Mouse (Mus musculus): ENCODE data around the gene Gm20388.

Gm20388 gene

DNA sequence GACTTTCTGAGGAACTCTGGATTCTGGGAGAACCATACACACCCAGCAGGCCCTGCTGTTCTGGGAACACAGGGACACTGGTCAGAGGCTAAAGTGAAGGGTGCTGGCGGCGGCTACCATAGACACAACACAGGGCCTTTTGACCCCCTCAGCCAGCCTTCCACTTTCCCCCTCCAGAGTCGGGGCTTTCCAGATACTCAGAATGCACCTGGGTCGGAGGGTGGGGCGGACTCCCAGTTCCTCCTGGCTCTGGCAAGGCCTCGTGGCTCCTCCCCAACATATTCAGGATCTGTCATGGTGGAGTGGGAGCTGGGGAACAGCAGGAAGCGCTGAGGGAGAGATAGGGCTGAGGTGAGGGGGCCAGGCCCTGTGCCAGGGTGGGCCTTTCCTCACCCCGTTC lies 2781.5 kb downstream of the Gm20388 start:
- in situ Hi-C loops (cut with MboI) = no loop called here

GRCm38 (mm10) chr8:122695438-122696042 lies 2784.9 kb downstream of the Gm20388 start:
- in situ Hi-C loops (cut with MboI) = no loop called here

GRCm38 (mm10) chr8:122697181-122697581 lies 2786.5 kb downstream of the Gm20388 start:
- in situ Hi-C loops (cut with MboI) = no loop called here

DNA sequence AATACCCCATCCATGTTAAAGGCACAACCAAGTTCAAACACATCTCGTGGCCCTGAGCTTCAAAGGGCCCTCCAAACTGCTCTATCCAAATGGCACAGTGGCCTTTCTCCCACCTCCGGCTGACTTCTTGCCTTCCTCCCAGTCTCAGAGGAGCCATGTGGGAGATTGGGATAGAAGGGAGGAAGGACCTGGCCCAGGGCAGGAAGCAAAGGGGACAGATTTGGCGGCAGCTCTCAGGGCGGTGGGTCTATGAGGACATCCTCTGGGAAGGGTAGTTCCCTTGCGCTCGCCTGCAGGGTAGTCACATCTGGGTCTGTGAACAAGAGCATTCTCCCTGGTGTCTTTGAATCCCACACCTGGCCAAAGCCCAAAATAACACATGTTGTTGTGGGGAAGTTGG lies 2786.9 kb downstream of the Gm20388 start:
- in situ Hi-C loops (cut with MboI) = no loop called here

GRCm38 (mm10) chr8:122698254-122698768 lies 2787.7 kb downstream of the Gm20388 start:
- in situ Hi-C loops (cut with MboI) = no loop called here

DNA sequence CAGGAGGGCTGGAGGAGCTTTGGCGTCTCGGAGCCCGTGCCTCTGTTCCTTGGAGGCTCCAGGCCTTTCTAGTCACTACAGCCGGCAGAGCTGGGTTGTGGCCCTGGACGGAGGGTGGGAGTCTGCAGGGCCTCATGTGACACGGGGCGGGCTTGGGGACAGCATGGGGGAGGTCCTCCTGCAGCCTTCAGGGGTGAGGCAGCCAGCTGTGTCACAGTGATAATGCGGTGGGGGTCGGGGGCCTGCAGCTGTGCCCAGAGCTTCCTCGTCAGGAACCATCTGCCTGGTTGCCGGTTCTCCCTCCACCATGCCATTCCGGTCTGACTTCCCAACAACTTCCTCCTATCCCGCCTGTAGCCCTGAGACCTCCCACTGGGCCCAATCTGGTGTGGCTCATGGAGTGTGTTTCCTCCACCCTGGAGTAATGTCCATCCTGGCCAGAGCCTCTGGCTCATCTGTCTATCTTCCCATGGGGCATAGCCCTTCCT lies 2788.4 kb downstream of the Gm20388 start, which contains the start of gene Cbfa2t3:
Gene Cbfa2t3, minus strand, starts transcription at position 105 of the 488 bp plus-strand sequence.
- in situ Hi-C loops (cut with MboI) = no loop called here

DNA sequence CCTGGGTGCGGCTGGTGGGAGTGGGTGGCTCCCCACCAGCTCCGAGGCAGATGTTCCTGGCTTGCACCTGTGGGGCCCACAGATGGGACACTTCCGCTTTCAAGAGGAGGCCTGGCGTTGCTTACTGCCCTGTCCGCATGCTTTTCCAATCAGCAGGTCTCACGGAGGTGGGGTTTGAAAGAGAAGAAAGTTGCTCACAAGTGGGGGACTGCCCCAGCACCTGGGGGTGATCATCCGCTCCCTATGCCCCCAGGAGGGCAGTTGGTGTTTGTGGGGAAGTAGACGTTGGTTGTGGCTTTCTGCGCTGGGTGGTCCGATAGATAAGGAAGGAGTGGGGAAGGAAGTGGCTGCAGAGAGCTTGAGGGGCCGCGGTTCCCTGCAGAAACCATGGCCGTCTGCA lies 2790.0 kb downstream of the Gm20388 start:
- in situ Hi-C loops (cut with MboI) = no loop called here

- in situ Hi-C loops (cut with MboI) = no loop called here
These were observed 2791.0 kb downstream of the Gm20388 start for GRCm38 (mm10) chr8:122701441-122702185.

GRCm38 (mm10) chr8:122702301-122702941 lies 2791.8 kb downstream of the Gm20388 start:
- in situ Hi-C loops (cut with MboI) = no loop called here

DNA sequence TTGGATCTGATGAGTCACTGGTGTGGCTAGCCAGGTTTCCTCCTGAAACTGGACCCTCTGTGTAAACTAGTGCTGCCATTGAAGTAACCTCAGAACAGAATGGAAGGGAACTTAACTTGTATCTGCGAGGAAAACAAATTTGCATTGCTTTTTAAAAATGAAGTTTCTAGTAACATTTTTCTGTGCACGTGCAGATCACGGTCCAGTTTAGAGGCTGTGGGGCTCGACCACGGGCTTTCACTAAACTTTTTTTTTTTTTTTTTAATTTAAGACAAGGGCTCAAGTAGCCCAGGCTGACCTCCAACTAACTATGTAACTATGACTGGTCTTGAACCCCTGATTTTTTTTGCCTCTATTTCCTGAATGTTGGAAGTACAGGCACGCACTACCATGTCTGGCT lies 2792.3 kb downstream of the Gm20388 start:
- in situ Hi-C loops (cut with MboI) = no loop called here

- in situ Hi-C loops (cut with MboI) = no loop called here
These were observed 2794.0 kb downstream of the Gm20388 start for GRCm38 (mm10) chr8:122704612-122705011.

DNA sequence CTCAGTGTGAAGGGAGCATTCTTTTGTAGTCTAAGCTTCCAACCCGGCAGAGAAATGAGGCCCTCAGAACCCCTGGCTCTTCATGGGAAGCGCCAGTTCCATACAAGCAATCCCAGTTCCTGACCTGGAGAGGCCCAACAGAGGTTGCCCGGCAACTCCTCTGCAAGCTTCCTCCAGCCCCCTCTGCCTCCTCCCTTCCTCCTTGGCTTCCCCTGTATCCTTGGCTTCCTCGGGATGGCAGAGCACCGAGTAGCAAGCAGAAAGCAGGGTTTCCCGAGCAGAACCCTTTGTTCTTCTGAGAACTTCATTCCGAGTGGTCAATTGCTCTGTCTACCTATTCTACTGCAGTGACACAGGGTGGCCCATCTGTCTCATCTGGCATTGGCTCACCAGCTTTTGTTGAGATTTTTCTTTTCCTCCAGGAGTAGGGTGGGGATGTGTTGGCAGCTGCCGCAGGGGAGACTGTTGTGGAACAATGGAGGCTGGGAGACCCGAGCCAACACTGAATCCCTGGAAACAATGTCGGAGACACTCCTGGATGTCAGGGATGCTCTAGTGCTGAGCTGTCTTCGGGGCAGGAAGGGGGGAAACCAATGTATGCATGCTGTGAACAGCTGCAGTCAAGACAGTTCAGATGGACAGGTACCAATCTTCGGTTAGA lies 2795.4 kb downstream of the Gm20388 start:
- in situ Hi-C loops (cut with MboI) = no loop called here

DNA sequence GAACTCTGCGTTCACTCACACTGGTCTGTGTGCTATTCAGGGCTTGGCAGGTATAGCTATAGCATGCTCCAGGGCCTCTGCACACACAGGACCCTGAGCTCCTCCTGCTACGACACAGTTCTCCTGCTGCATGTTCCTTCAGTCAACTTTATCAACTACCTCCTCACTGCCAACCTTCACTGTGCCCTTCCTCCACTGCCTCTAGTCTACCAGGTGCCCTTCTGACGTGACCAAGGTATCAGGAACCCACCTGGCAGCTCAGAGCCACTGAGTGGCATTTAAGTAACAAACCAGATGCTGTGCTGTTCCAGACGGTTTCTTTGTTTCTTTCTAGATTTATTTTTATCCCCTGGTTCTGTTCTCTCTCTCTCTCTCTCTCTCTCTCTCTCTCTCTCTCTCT lies 2796.5 kb downstream of the Gm20388 start:
- in situ Hi-C loops (cut with MboI) = no loop called here

DNA sequence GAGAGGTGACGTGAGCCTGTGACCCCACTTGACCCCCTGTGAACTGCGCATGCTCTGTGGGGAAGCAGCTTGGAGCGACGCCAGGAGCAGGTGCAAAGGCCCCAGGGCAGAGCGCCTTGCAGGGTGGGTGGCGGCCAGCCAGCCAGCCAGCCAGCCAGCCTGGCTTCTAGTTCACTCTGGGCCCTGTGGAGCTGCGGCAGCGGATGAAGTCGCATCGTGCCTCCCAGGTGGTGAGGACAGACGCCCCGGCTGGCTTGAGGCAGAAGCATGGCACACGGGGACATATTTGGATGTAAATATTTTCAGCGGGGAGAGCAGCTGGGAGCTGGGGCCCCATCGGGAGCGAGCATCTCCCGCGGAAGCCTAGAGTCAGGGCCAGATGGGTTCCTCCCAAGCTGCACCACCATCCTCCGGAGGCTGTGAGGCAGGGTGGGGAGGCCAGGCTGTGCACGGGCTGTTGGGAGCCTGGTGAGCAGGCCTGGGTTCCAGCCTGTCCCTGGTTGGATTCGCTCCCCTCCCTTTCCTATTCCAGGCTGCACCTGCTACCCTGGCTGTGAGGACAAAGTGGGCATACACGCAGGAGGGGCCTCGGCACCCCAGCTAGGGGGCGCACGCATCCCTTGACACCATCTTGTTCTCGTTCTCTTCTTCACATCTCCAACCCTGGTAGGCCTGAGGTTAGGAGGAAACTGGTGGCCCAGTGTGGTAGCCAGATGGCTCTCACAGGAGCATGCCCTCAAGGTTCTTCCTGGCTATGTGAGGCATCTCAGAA lies 2798.9 kb downstream of the Gm20388 start:
- in situ Hi-C loops (cut with MboI) = no loop called here

DNA sequence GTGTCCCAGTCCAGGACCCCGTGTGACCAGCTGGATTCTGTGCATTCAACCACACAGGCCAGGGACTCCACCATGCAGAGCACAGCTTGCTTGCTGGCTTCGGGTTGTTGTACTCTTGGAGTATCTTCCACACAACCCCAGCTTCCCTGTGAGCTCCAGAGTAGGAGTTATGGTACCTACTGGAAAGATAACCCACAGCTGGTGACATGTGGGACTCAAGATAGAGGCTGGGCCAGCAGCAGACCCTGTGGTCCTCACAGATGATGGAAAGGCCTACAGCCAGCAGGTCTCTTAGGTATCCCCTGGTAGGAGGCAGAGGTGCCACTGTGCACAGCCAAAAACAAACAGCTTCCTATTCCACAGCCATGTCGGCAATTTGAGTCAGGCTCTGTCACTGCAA lies 2800.8 kb downstream of the Gm20388 start:
- in situ Hi-C loops (cut with MboI) = no loop called here

DNA sequence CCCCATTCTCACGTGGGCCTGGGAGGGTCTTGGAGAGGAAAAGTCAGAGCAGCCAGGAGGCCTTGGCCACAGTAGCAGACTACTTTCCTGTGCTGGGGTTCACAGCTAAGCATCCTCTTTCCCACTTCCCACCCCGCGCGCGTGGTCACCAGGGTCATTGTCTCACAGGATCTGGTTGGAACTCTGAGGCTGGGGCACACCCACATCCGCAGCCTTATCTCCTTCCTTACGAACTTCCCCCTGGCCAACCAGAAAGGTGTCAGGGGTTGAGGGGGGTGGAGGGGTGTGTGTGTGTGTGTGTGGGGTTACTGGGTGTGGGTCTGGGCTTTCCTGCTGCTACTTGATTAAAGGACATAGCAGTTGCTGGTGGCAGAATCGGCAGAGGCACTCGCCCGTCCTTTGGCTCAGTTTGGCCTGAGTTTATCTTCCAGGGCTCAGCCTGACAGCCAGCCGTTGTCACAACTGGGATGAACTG lies 2801.3 kb downstream of the Gm20388 start:
- in situ Hi-C loops (cut with MboI) = no loop called here

GRCm38 (mm10) chr8:122712411-122713156 lies 2801.9 kb downstream of the Gm20388 start:
- in situ Hi-C loops (cut with MboI) = no loop called here

DNA sequence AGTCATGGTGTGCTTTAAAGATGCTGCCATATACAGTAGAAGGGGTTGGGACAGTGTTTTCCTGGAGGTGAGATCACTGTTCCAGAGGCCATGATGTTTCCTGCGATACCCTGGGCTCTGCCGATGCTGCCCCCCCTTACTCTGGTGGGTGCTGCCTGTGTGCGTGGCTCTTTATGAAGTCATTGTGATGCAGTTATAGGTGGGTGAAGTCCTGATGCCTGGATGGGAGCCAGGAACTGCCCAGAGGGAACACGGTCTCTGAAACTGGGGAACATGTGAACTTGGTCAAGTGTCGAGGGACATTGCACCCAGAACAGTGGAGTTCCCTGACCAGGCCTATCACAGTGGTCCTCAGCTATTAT lies 2802.5 kb downstream of the Gm20388 start:
- in situ Hi-C loops (cut with MboI) = no loop called here

- in situ Hi-C loops (cut with MboI) = no loop called here
These were observed 2805.9 kb downstream of the Gm20388 start for GRCm38 (mm10) chr8:122716566-122716965.

DNA sequence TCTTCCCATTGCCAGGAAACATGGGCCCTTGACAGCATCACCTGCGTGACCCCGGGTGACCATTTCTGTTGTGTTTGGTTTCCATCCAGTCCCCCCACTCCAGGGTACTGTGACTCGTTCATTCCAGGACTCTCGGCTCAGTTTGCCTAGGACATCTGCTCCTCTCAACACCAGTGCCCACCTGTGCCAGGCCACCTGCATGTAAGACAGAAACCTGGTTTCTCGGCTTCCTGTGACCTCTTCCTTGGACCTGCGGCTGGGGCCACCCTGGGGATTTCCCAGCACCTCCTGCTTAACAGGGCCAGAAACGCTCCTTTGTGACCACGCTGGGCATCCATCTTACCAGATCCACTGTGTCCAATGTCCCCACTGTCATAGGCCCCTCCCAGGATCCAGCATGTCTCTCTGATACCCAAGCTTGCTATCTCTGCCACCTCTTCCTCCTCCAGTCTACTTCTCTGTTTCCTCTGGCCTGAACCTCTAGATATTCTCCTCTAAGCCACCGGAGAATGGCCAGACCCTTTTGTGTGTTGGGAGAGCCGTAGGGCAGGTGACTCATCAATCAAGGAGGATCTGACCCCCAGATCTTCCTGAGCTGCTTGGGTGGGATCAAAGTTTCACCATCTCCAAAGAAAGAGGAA lies 2807.3 kb downstream of the Gm20388 start:
- in situ Hi-C loops (cut with MboI) = no loop called here
